Mouse (Mus musculus): ENCODE measurements at regions not wholly inside any gene's neighbourhood (a gene's known extent, or its start where the extent isn't known, plus 50 kb on each side); places are given as distances from the start of the nearest gene placed in this dataset.

- ATAC-seq (ENCODE audit: extremely low read depth, insufficient number of reproducible peaks, low FRiP score, poor library complexity, severe bottlenecking): no peak
Measured at GRCm38 (mm10) chr10:98248311-98248710, 521.8 kb upstream of the C030005K15Rik start.

- no peak for ATAC-seq (ENCODE audit: extremely low read depth, insufficient number of reproducible peaks, low FRiP score, poor library complexity, severe bottlenecking)
Measured at GRCm38 (mm10) chr10:98257980-98258707, 531.6 kb upstream of the C030005K15Rik start.

GRCm38 (mm10) chr10:98259283-98259682 is 532.7 kb upstream of the C030005K15Rik start:
- ATAC-seq (ENCODE audit: extremely low read depth, insufficient number of reproducible peaks, low FRiP score, poor library complexity, severe bottlenecking): no peak

DNA sequence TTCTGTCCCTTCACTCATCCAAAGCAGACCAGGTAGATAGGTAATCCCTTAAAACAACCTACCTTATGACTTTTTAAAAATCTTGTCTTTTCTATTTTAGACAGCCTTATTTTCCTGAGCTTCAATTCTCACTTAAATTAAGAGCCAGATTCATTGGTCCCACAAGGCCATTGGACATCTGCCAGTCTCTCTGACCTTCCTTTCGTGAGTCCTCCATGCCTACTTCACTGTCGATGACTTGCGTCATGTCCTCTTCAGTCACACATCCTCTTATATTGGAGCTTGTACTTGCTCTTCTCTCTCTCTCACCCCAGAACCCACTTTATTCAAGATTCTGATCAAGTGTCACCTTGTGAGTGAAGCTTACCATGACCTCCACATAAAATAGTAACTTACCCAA is 542.0 kb upstream of the C030005K15Rik start:
- no peak for ATAC-seq (ENCODE audit: extremely low read depth, insufficient number of reproducible peaks, low FRiP score, poor library complexity, severe bottlenecking)

DNA sequence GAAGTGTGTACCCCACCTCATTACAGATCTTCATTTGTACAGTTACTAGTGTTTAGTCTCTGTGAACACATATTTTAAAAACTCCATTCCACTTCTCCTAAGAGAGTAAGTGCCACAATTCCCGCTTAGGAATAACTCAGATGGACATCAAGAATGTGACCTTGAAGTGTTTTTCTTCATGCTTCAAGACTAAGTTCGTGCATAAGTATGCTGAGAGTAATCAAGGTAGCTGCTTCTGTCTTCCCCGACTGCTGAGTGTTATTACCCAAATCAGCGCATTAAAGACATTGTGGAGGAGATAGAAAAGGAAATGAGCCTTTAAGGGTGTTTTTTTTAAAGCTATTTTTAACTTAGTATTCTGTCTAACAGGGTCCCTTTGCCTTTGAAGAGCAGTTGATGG is 565.1 kb upstream of the C030005K15Rik start:
- ATAC-seq (ENCODE audit: extremely low read depth, insufficient number of reproducible peaks, low FRiP score, poor library complexity, severe bottlenecking): no peak

GRCm38 (mm10) chr10:98292140-98292539 is 565.6 kb upstream of the C030005K15Rik start:
- ATAC-seq (ENCODE audit: extremely low read depth, insufficient number of reproducible peaks, low FRiP score, poor library complexity, severe bottlenecking): no peak

- ATAC-seq (ENCODE audit: extremely low read depth, insufficient number of reproducible peaks, low FRiP score, poor library complexity, severe bottlenecking): no peak
Measured at GRCm38 (mm10) chr10:98305667-98306066, 579.1 kb upstream of the C030005K15Rik start.

GRCm38 (mm10) chr10:98309667-98310066 is 583.1 kb upstream of the C030005K15Rik start:
- ATAC-seq (ENCODE audit: extremely low read depth, insufficient number of reproducible peaks, low FRiP score, poor library complexity, severe bottlenecking): no peak

DNA sequence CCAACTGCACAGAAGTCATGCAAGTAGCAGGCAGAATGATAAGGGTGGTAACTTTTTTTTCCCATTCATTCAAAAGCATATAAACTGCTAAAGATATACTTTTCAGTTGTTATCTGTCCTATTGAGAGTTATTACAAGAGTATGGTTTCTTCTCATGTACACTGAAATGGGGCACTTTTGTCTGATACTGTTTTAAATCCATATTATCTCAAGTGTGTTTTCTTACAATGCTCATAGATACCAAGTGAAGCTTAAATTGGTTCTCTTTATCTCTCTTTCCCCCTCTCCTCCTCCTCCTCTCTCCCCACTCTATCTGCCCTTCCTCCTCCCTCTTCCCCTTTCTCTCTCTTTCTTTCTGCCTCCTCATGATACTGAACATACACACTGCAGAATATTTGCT is 584.8 kb upstream of the C030005K15Rik start:
- ATAC-seq (ENCODE audit: extremely low read depth, insufficient number of reproducible peaks, low FRiP score, poor library complexity, severe bottlenecking): no peak

GRCm38 (mm10) chr10:98318416-98318815 is 591.9 kb upstream of the C030005K15Rik start:
- ATAC-seq (ENCODE audit: extremely low read depth, insufficient number of reproducible peaks, low FRiP score, poor library complexity, severe bottlenecking): no peak

DNA sequence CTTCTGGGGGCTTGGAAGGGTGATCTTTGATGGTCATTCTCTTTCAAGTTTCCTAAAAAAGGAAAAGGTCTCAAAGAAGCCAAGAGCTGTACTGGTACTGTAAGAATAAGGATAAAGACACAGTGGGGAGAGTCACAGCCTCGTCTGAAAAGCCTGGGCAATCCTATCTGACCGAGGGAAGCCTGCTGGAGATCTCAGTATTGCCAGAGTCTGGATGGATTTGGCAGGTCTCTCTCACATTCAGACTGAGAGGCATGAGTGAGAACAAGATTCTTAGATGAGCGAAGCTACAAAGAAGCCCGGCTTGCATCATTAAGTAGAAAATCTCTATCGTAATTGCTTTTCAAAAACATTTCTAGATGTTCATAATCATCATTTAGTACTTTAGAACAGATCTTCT is 590.4 kb upstream of the Atp2b1 start:
- ATAC-seq (ENCODE audit: extremely low read depth, insufficient number of reproducible peaks, low FRiP score, poor library complexity, severe bottlenecking): no peak

DNA sequence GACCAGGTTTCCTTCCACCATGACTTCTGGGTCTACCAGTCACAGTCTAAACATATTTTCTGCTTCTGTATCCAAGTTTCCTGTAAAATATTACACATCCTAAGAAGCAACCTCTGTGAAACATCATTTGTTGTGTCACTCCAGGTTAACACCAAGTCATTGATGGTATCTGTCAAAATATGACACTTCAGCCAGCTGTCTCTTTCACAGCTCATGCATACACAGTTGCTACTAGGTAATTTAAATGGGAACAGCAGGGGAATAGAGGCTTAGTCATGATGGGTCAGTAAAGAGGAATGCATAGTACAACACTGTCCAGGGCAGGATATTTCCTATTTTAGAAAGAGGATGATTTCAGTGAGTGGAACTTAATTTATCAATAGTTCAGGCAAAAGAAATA is 589.6 kb upstream of the Atp2b1 start:
- ATAC-seq (ENCODE audit: extremely low read depth, insufficient number of reproducible peaks, low FRiP score, poor library complexity, severe bottlenecking): no peak

GRCm38 (mm10) chr10:98325720-98326119 is 588.5 kb upstream of the Atp2b1 start:
- no peak for ATAC-seq (ENCODE audit: extremely low read depth, insufficient number of reproducible peaks, low FRiP score, poor library complexity, severe bottlenecking)

DNA sequence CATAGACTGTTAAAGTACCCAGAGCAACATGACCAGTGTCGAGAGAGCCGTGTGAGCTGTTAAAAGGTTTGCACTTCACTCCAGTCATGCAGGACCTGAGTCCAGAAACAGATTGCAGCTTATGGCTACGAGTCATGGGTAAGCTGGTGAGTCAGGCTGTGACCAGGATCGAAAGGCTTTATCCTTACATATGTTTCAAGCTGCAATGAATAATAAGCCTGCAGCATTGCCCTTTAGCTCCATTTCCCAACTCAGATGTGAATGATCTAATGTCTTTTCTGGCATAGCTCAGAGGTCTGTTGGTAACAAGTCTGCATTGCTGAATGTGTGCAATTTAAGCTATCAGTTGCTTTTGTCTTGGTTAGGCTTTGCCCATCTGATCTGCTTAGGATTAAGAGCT is 581.5 kb upstream of the Atp2b1 start:
- ATAC-seq (ENCODE audit: extremely low read depth, insufficient number of reproducible peaks, low FRiP score, poor library complexity, severe bottlenecking): no peak

GRCm38 (mm10) chr10:98333411-98334067 is 580.7 kb upstream of the Atp2b1 start:
- no peak for ATAC-seq (ENCODE audit: extremely low read depth, insufficient number of reproducible peaks, low FRiP score, poor library complexity, severe bottlenecking)

- ATAC-seq (ENCODE audit: extremely low read depth, insufficient number of reproducible peaks, low FRiP score, poor library complexity, severe bottlenecking): no peak
Measured at GRCm38 (mm10) chr10:98343827-98344226, 570.4 kb upstream of the Atp2b1 start.

DNA sequence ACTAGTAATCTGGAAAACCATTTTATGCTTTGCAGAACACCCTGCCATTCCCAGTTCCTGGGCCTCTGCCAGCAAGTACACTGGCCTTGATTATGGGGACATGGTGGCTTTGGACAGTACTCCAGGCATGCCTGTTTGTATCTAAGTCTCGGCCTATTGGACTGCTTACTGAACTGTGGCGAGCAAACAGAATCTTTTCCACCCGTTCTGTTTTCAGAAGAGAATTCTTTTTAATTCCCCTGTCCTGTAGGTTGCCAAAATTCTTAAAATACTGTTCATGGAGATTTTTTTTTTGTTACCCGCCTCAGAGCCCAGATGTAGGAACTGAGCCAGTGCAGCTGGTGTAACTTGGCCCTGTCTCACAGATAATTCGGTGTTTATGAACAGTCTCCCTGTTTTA is 564.7 kb upstream of the Atp2b1 start:
- no peak for ATAC-seq (ENCODE audit: extremely low read depth, insufficient number of reproducible peaks, low FRiP score, poor library complexity, severe bottlenecking)

GRCm38 (mm10) chr10:98350318-98350926 is 563.8 kb upstream of the Atp2b1 start:
- no peak for ATAC-seq (ENCODE audit: extremely low read depth, insufficient number of reproducible peaks, low FRiP score, poor library complexity, severe bottlenecking)

DNA sequence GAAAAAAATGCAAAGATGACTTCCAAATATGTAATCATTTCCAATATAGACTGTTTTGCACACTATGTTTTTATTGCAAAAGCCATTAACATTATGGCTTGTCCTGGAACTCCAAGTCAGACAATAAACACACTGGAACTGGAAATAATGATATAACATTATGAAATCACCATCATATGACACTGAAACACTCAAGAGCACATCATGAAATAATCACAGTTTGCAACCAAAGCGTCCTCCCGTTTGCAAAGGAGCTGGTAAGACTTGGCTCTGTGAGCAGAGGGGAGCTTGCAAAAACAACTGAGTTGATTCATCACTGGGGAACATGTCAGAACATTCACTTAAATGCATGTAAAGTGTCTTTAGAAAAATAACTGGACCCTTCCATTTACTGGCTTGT is 562.1 kb upstream of the Atp2b1 start:
- no peak for ATAC-seq (ENCODE audit: extremely low read depth, insufficient number of reproducible peaks, low FRiP score, poor library complexity, severe bottlenecking)

DNA sequence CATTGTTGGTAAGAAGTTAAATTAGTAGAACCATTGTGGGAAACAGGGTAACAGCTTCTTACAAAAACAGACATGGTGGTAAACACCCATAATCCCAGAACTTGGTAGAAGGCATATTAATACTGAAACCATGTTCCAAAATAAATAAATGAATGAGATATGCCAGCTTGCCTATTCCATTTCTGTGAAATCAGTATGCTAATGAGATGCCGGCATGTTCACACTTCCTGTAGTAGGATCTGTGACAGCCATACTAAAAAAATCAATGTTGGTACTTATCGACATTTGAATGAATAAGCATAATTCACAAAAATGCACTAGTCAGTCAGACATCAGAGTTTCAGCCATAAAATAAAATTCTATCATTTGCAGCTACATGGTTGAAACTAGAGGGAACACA is 559.7 kb upstream of the Atp2b1 start:
- ATAC-seq (ENCODE audit: extremely low read depth, insufficient number of reproducible peaks, low FRiP score, poor library complexity, severe bottlenecking): no peak

Measured in neutrophil, adult 5-6 weeks (primary cell).